Mouse (Mus musculus) liver, embryonic 12.5 days (tissue): ENCODE measurements around the gene Tssk6. TPM values are rescaled to one million over a fixed set of nuclear protein-coding genes. Genes with fewer than 3 reads are reported as not detected.

ENCODE experiments used
- ATAC-seq: fragments of 200-750 bp; cut with Nextera tagmentation; 2 replicates; pipeline ENCODE4 v1.8.0; 2017; ENCODE audit warnings: moderate number of reproducible peaks, mild to moderate bottlenecking, moderate library complexity
- H3K27ac ChIP-seq: fragments of 300-500 bp; sonication (generic); 2 replicates; pipeline ENCODE4 v1.5.1; 2016; ENCODE audit warnings: mild to moderate bottlenecking
- H3K27me3 ChIP-seq: fragments of 300-500 bp; sonication (generic); replicated peaks from 2 replicates; pipeline ENCODE4 v1.6.1; 2016; ENCODE audit warnings: mild to moderate bottlenecking, moderate library complexity
- H3K36me3 ChIP-seq: fragments of 300-500 bp; sonication (generic); 2 replicates; pipeline ENCODE4 v1.6.1; 2016; ENCODE audit warnings: mild to moderate bottlenecking, moderate library complexity
- H3K4me1 ChIP-seq: fragments of 300-500 bp; sonication (generic); 2 replicates; pipeline ENCODE4 v1.6.1; 2016
- H3K4me2 ChIP-seq: fragments of 300-500 bp; sonication (generic); 2 replicates; pipeline ENCODE4 v1.6.1; 2016; ENCODE audit warnings: mild to moderate bottlenecking, moderate library complexity
- H3K4me3 ChIP-seq: fragments of 300-500 bp; sonication (generic); 2 replicates; pipeline ENCODE4 v1.5.1; 2016; ENCODE audit warnings: mild to moderate bottlenecking, moderate library complexity
- H3K9ac ChIP-seq: fragments of 300-500 bp; sonication (generic); 2 replicates; pipeline ENCODE4 v1.6.1; 2016; ENCODE audit warnings: mild to moderate bottlenecking, moderate library complexity
- H3K9me3 ChIP-seq: fragments of 300-500 bp; sonication (generic); replicated peaks from 2 replicates; pipeline ENCODE4 v1.6.1; 2016; ENCODE audit warnings: mild to moderate bottlenecking, moderate library complexity
- WGBS: fragments of 180-500 bp; shearing (Covaris S2); methylation state at CpG from one replicate; pipeline ENCODE4 v1.1.7; 2016; ENCODE audit not compliant: insufficient replicate concordance; 5-methylcytosine and 5-hydroxymethylcytosine counted together
- polyA plus RNA-seq: library from polyadenylated mRNA; unstranded; fragments of >200 nt; fragmentation: Nextera tagmentation; extraction: Ambion mirVana; gene quantifications from 2 replicates; pipeline ENCODE4 v1.2.1, GENCODE M21; 2016

The Tssk6 gene
- 3.8 and 4.5 TPM in 2 replicates for polyA plus RNA-seq

- H3K4me1 ChIP-seq, result peaks cover 79% of the 10 kb centered on the region
- WGBS, result 2% methylated on average over 89 of the region's 89 CpGs
Measured at GRCm38 (mm10) chr8:69902163-69903062, at the start of gene Tssk6, which contains the start of the genes Ndufa13 and Yjefn3. Gene Tssk6, plus strand, starts transcription at chr8:69902184. Gene Ndufa13, minus strand, starts transcription at chr8:69902558. Gene Yjefn3, minus strand, starts transcription at chr8:69902712.

GRCm38 (mm10) chr8:69853869-69854268 lies 48.1 kb upstream of the Tssk6 start:
- Histone ChIP-seq H3K4me2 (no peak overlapping the region), H3K27ac (no peak overlapping the region), H3K4me1 (peaks cover 26% of the 10 kb centered on the region), H3K27me3 (no peaks in the 10 kb centered on the region), H3K36me3 (no peaks in the 10 kb centered on the region), H3K9ac (no peak overlapping the region), H3K9me3 (no peaks in the 10 kb centered on the region), H3K4me3 (no peak overlapping the region)
- 79% methylated on average over 10 of the region's 10 CpGs for WGBS
- no peak for ATAC-seq

More at GRCm38 (mm10) chr8:69902163-69903062, at the start of gene Tssk6, which contains the start of the genes Ndufa13 and Yjefn3:
- Histone ChIP-seq H3K4me2 (peak within 1 kb of the TSS; percentile 99), H3K9ac (peak within 1 kb of the TSS; percentile 90), H3K27ac (peak within 1 kb of the TSS; percentile 98), H3K27me3 (no peaks in the 10 kb centered on the region), H3K4me3 (peak within 1 kb of the TSS; percentile 87), H3K36me3 (peaks cover 29% of the 10 kb centered on the region), H3K9me3 (no peaks in the 10 kb centered on the region)
- ATAC-seq, result peak; percentile 37

- Histone ChIP-seq H3K4me2 (no peak overlapping the region), H3K9ac (no peak overlapping the region), H3K4me3 (no peak overlapping the region), H3K27me3 (no peaks in the 10 kb centered on the region), H3K36me3 (no peaks in the 10 kb centered on the region), H3K4me1 (peaks cover 14% of the 10 kb centered on the region), H3K9me3 (no peaks in the 10 kb centered on the region), H3K27ac (no peak overlapping the region)
- 50% methylated on average over 4 of the region's 4 CpGs for WGBS
- no peak for ATAC-seq
Measured at GRCm38 (mm10) chr8:69860807-69861206, 41.2 kb upstream of the Tssk6 start.

GRCm38 (mm10) chr8:69861251-69861650 lies 40.7 kb upstream of the Tssk6 start:
- H3K9ac ChIP-seq, result no peak overlapping the region
- H3K4me1 ChIP-seq, result peaks cover 14% of the 10 kb centered on the region
- no peak overlapping the region for H3K4me3 ChIP-seq
- no peaks in the 10 kb centered on the region for H3K9me3 ChIP-seq
- no peak overlapping the region for H3K4me2 ChIP-seq
- no peak overlapping the region for H3K27ac ChIP-seq
- no peaks in the 10 kb centered on the region; the same call in 1 of the 2 replicates for H3K27me3 ChIP-seq
- WGBS, result 28% methylated on average over 2 of the region's 2 CpGs
- no peak for ATAC-seq
- no peaks in the 10 kb centered on the region for H3K36me3 ChIP-seq

- peak; percentile 53; the same call in 1 of the 2 replicates for ATAC-seq
Measured at GRCm38 (mm10) chr8:69863387-69864020, 38.5 kb upstream of the Tssk6 start.

GRCm38 (mm10) chr8:69864180-69864579 lies 37.8 kb upstream of the Tssk6 start:
- Histone ChIP-seq H3K4me3 (no peak overlapping the region), H3K9me3 (no peaks in the 10 kb centered on the region), H3K4me2 (no peak overlapping the region), H3K36me3 (no peaks in the 10 kb centered on the region), H3K9ac (no peak overlapping the region), H3K4me1 (peaks cover 14% of the 10 kb centered on the region), H3K27me3 (peaks cover 8% of the 10 kb centered on the region; the same call in 1 of the 2 replicates), H3K27ac (no peak overlapping the region)
- WGBS, result 49% methylated on average over 5 of the region's 5 CpGs
- ATAC-seq, result no peak

More at GRCm38 (mm10) chr8:69863387-69864020, 38.5 kb upstream of the Tssk6 start:
- Histone ChIP-seq H3K27ac (no peak overlapping the region), H3K27me3 (peaks cover 8% of the 10 kb centered on the region; the same call in 1 of the 2 replicates), H3K36me3 (no peaks in the 10 kb centered on the region), H3K4me1 (peaks cover 14% of the 10 kb centered on the region), H3K9ac (no peak overlapping the region), H3K9me3 (no peaks in the 10 kb centered on the region), H3K4me2 (no peak overlapping the region), H3K4me3 (no peak overlapping the region)
- WGBS, result 63% methylated on average over 5 of the region's 5 CpGs

GRCm38 (mm10) chr8:69867696-69868326 lies 34.2 kb upstream of the Tssk6 start:
- no peak for ATAC-seq
- Histone ChIP-seq H3K4me1 (peaks cover 14% of the 10 kb centered on the region), H3K27me3 (peaks cover 29% of the 10 kb centered on the region), H3K4me3 (no peak overlapping the region), H3K27ac (no peak overlapping the region), H3K9me3 (no peaks in the 10 kb centered on the region), H3K9ac (no peak overlapping the region), H3K4me2 (no peak overlapping the region), H3K36me3 (no peaks in the 10 kb centered on the region)
- 61% methylated on average over 5 of the region's 5 CpGs for WGBS

- Histone ChIP-seq H3K27ac (no peak overlapping the region), H3K27me3 (peaks cover 42% of the 10 kb centered on the region), H3K9me3 (no peaks in the 10 kb centered on the region), H3K4me2 (no peak overlapping the region), H3K36me3 (no peaks in the 10 kb centered on the region), H3K9ac (no peak overlapping the region), H3K4me3 (no peak overlapping the region), H3K4me1 (no peaks in the 10 kb centered on the region)
- ATAC-seq, result no peak
- 67% methylated on average over 11 of the region's 11 CpGs for WGBS
Measured at GRCm38 (mm10) chr8:69870003-69870765, 31.8 kb upstream of the Tssk6 start.

GRCm38 (mm10) chr8:69870907-69871306 lies 31.1 kb upstream of the Tssk6 start:
- Histone ChIP-seq H3K4me2 (no peak overlapping the region), H3K36me3 (no peaks in the 10 kb centered on the region), H3K27me3 (peaks cover 49% of the 10 kb centered on the region), H3K9me3 (no peaks in the 10 kb centered on the region), H3K4me3 (no peak overlapping the region), H3K27ac (no peak overlapping the region), H3K9ac (no peak overlapping the region), H3K4me1 (no peaks in the 10 kb centered on the region)
- no peak for ATAC-seq
- 66% methylated on average over 6 of the region's 6 CpGs for WGBS

GRCm38 (mm10) chr8:69874155-69874554 lies 27.8 kb upstream of the Tssk6 start:
- WGBS, result 10% methylated on average over 9 of the region's 9 CpGs
- no peak overlapping the region for H3K4me2 ChIP-seq
- H3K27me3 ChIP-seq, result peaks cover 73% of the 10 kb centered on the region
- no peaks in the 10 kb centered on the region for H3K9me3 ChIP-seq
- H3K9ac ChIP-seq, result no peak overlapping the region
- ATAC-seq, result no peak
- H3K4me1 ChIP-seq, result no peaks in the 10 kb centered on the region
- no peak overlapping the region for H3K4me3 ChIP-seq
- H3K36me3 ChIP-seq, result no peaks in the 10 kb centered on the region
- no peak overlapping the region for H3K27ac ChIP-seq

GRCm38 (mm10) chr8:69874654-69875053 lies 27.3 kb upstream of the Tssk6 start:
- H3K36me3 ChIP-seq, result no peaks in the 10 kb centered on the region
- no peaks in the 10 kb centered on the region for H3K9me3 ChIP-seq
- H3K4me3 ChIP-seq, result no peak overlapping the region
- WGBS, result 76% methylated on average over 13 of the region's 13 CpGs
- H3K4me1 ChIP-seq, result no peaks in the 10 kb centered on the region
- peaks cover 78% of the 10 kb centered on the region for H3K27me3 ChIP-seq
- no peak for ATAC-seq
- no peak overlapping the region for H3K4me2 ChIP-seq
- H3K27ac ChIP-seq, result no peak overlapping the region
- H3K9ac ChIP-seq, result no peak overlapping the region
